ENCODE assay signal across 8 mouse cellular contexts in the genomic region with DNA sequence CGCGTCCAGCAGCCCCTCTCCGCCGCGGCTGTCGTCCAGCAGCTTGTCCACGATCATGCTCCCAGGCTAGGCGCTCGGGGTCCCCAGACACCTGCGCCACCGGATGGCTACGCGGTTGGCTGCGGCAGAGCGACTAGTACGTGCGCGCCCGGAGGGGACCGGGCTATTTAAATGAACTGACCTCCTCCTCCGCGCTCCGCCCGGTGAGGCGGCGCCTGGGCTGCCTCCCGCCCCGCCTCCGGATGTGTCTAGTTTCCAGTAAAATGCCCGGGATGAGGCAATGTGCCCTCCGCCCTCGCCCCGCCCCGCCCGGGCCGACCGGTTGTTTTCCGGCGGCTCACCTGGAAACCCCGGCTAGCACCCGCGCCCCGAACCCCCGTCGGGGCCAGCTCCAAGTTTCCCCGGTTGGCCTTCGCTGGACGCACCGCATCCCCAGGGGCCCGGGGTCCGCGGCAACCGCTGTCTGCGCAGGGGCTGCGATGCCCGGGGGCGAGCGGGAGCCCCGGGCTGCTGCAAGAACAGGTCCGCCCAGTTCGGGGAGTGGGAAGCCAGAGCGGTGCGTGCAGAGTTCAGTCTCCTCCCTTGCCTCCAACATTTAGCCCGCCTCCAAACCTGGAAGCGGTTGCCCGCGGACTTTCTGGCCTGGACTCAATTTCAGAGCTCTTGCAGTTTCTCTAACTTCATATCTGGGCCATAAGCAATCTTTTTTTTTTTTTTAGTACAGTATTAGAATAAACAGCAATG. TPM values are rescaled to one million over a fixed set of nuclear protein-coding genes. Genes with fewer than 3 reads are reported as not detected.
DNase-seq lines count a peak whose midpoint lies in the region; ATAC-seq and TF ChIP-seq lines count a peak whose summit lies in the region.

No protein-coding gene starts in this region.

- peak; percentile 95 for DNase-seq in CD4-positive helper T cell, adult 2 months (ENCODE audit: low read depth, low spot score)
- DNase-seq in brain, embryonic 14.5 days (ENCODE audit: low read depth): peak; percentile 92
- DNase-seq in liver, embryonic 11.5 days (ENCODE audit: low spot score): peak; percentile 96
- peak; percentile 83 to 89 for DNase-seq in spleen, postnatal 4 days (ENCODE audit: low spot score in 2 of 2)

- H3K4me3 ChIP-seq in heart, embryonic 11.5 days (ENCODE audit: low read depth, low read length): peak overlapping the region; percentile 93
- H3K4me3 ChIP-seq in kidney, embryonic 16.5 days (ENCODE audit: low read length): peak overlapping the region; percentile 93
- H3K4me3 ChIP-seq in liver, embryonic 11.5 days (ENCODE audit: low read depth, low read length): peak overlapping the region; percentile 86
- H3K4me3 ChIP-seq in myocyte: peak overlapping the region; percentile 92

- under 1% methylated on average over 62 of the region's 67 CpGs for WGBS in heart, embryonic 11.5 days (ENCODE audit: insufficient replicate concordance)
- WGBS in kidney, embryonic 16.5 days: 0% methylated on average over 59 of the region's 67 CpGs
- WGBS in liver, embryonic 11.5 days: under 1% methylated on average over 62 of the region's 67 CpGs

- TF ChIP-seq POLR2A in brain, embryonic 14.5 days (IDR thresholded peaks at IDR 0.05; ENCODE audit: borderline replicate concordance, extremely low read depth, insufficient read depth, insufficient read length, poor library complexity, severe bottlenecking): peak; percentile 18; the same call in 1 of the 2 replicates
- TF ChIP-seq POLR2A in myocyte (IDR thresholded peaks at IDR 0.05; ENCODE audit: insufficient read length, low read depth): peak; percentile 100

- no peaks in the 10 kb centered on the region for H3K9me3 ChIP-seq in heart, embryonic 11.5 days (replicated peaks; ENCODE audit: control insufficient read depth, low read length)
- H3K9me3 ChIP-seq in kidney, embryonic 16.5 days (ENCODE audit: low read length): no peaks in the 10 kb centered on the region
- H3K9me3 ChIP-seq in liver, embryonic 11.5 days (ENCODE audit: control insufficient read depth, low read length): no peaks in the 10 kb centered on the region

- peak overlapping the region; percentile 84 for H3K4me2 ChIP-seq in heart, embryonic 11.5 days
- peak overlapping the region; percentile 79 for H3K4me2 ChIP-seq in kidney, embryonic 16.5 days (replicated peaks; ENCODE audit: low read depth, low read length)
- peak overlapping the region; percentile 97 for H3K4me2 ChIP-seq in liver, embryonic 11.5 days
- peak overlapping the region; percentile 72 for H3K4me2 ChIP-seq in myocyte (ENCODE audit: low read depth)

- peaks cover 9% of the 10 kb centered on the region for H3K4me1 ChIP-seq in heart, embryonic 11.5 days (ENCODE audit: control insufficient read depth, insufficient read depth, low read length)
- peaks cover 24% of the 10 kb centered on the region for H3K4me1 ChIP-seq in kidney, embryonic 16.5 days (ENCODE audit: insufficient read depth, low read length)
- H3K4me1 ChIP-seq in liver, embryonic 11.5 days (replicated peaks; ENCODE audit: control insufficient read depth, insufficient read depth, low read length): peaks cover 14% of the 10 kb centered on the region

- no peak for TF ChIP-seq CTCF in brain, embryonic 14.5 days (IDR thresholded peaks at IDR 0.05; ENCODE audit: borderline replicate concordance, extremely low read depth, insufficient read depth, insufficient read length)

- peak overlapping the region; percentile 86 for H3K9ac ChIP-seq in heart, embryonic 11.5 days (ENCODE audit: low read depth, low read length)
- peak overlapping the region; percentile 88 for H3K9ac ChIP-seq in kidney, embryonic 16.5 days (replicated peaks; ENCODE audit: low read length)
- H3K9ac ChIP-seq in liver, embryonic 11.5 days (ENCODE audit: low read depth, low read length): peak overlapping the region; percentile 78

- H3K27me3 ChIP-seq in heart, embryonic 11.5 days (ENCODE audit: control insufficient read depth, insufficient read depth, low read length): no peaks in the 10 kb centered on the region
- H3K27me3 ChIP-seq in kidney, embryonic 16.5 days (ENCODE audit: insufficient read depth, low read length): no peaks in the 10 kb centered on the region
- no peaks in the 10 kb centered on the region for H3K27me3 ChIP-seq in liver, embryonic 11.5 days (replicated peaks; ENCODE audit: control insufficient read depth, insufficient read depth, low read length)
- no peaks in the 10 kb centered on the region for H3K27me3 ChIP-seq in myocyte (ENCODE audit: control insufficient read depth, insufficient read depth, insufficient read length)

- H3K36me3 ChIP-seq in heart, embryonic 11.5 days (ENCODE audit: control insufficient read depth, insufficient read depth, low read length): 0 out of 2 replicates have a peak, but pooled peaks cover 5% of the 10 kb centered on the region
- H3K36me3 ChIP-seq in kidney, embryonic 16.5 days (ENCODE audit: insufficient read depth, low read length): peaks cover 13% of the 10 kb centered on the region
- 0 out of 2 replicates have a peak, but pooled peaks cover 5% of the 10 kb centered on the region for H3K36me3 ChIP-seq in liver, embryonic 11.5 days (ENCODE audit: control insufficient read depth, insufficient read depth, low read length)
- H3K36me3 ChIP-seq in myocyte (ENCODE audit: control insufficient read depth, insufficient read depth): peaks cover 26% of the 10 kb centered on the region

- ATAC-seq in erythroblast, adult 5-6 weeks (replicated peaks; ENCODE audit: low FRiP score, poor library complexity, severe bottlenecking): peak; percentile 88
- ATAC-seq in heart, embryonic 11.5 days (replicated peaks; ENCODE audit: insufficient number of reproducible peaks, low FRiP score, low TSS enrichment): peak; percentile 95
- peak; percentile 98 for ATAC-seq in kidney, embryonic 16.5 days (ENCODE audit: low FRiP score, low TSS enrichment)
- ATAC-seq in liver, embryonic 11.5 days (replicated peaks; ENCODE audit: low FRiP score): peak; percentile 96

- peak overlapping the region; percentile 90 for H3K27ac ChIP-seq in heart, embryonic 11.5 days (ENCODE audit: low read depth, low read length)
- peak overlapping the region; percentile 97 for H3K27ac ChIP-seq in kidney, embryonic 16.5 days (ENCODE audit: low read length)
- peak overlapping the region; percentile 80 for H3K27ac ChIP-seq in liver, embryonic 11.5 days (ENCODE audit: low read depth, low read length)

- peaks cover 61% of the 10 kb centered on the region for H3K79me2 ChIP-seq in myocyte (ENCODE audit: control insufficient read depth, insufficient read depth)

- H3ac ChIP-seq in myocyte (ENCODE audit: control insufficient read depth, insufficient read length): peak overlapping the region; percentile 85

TF ChIP-seq in myocyte, 11 proteins besides CTCF, POLR2A, EP300 and RAD21:
- TF ChIP-seq MYOG (IDR thresholded peaks at IDR 0.05; ENCODE audit: control insufficient read depth in 1 of 3, insufficient read depth in 1 of 3, insufficient read length in 2 of 3, low read depth in 2 of 3) (peak in 1 of 3 experiments; percentile 34), REST (IDR thresholded peaks at IDR 0.05; ENCODE audit: insufficient read depth, insufficient read length) (peak; percentile 50), MAX (IDR thresholded peaks at IDR 0.05; ENCODE audit: low read depth) (no peak), CEBPB (IDR thresholded peaks at IDR 0.05; ENCODE audit: insufficient read depth, poor library complexity, severe bottlenecking) (peak; percentile 54; the same call in 1 of the 2 replicates), POLR2AphosphoS2 (IDR thresholded peaks at IDR 0.05; ENCODE audit: insufficient read length, low read depth) (peak; percentile 100), MYOD1 (IDR thresholded peaks at IDR 0.05; ENCODE audit: control insufficient read depth in 1 of 3, insufficient read length in 2 of 3, low read depth in 2 of 3) (peak in 1 of 3 experiments; percentile 21)
TF ChIP-seq in myocyte: peak in this region for 5.

RNA-seq across cellular contexts. Expression of gene Nfkbiz, which starts 16.5 kb away (rescaled TPM):
- 2.5 and 2.7 TPM in 2 replicates for polyA plus RNA-seq in brain, embryonic 14.5 days (2012; rRNA removed)
- total RNA-seq in erythroblast, adult 5-6 weeks (2015; ENCODE audit: low replicate concordance): 6.0 and 8.4 TPM in 2 replicates
- 2.6 and 5.3 TPM in 2 replicates for total RNA-seq in erythroblast, adult 5-6 weeks (2017; ENCODE audit: low replicate concordance)
- polyA plus RNA-seq in heart, embryonic 11.5 days (2014; fragmentation: Nextera tagmentation; extraction: Ambion mirVana): 3.5 and 3.7 TPM in 2 replicates
- polyA plus RNA-seq in kidney, embryonic 16.5 days (2015; fragmentation: Nextera tagmentation; extraction: Ambion mirVana): 4.5 and 5.1 TPM in 2 replicates
- polyA plus RNA-seq in liver, embryonic 11.5 days (2014; fragmentation: Nextera tagmentation; extraction: Ambion mirVana): 4.5 and 4.6 TPM in 2 replicates
- 2.6 TPM for polyA plus RNA-seq in myocyte (2012; fragmentation: generic; extraction: Trizol)

Comparison
In these comparisons a context has a peak if more than half of its experiments do, and no peak if none do; other contexts are left out.
1. Peak in every context shown above with its lines: DNase-seq, ATAC-seq, H3K4me3 ChIP-seq and H3K27ac ChIP-seq.